Mouse (Mus musculus) lung, postnatal 36 days (tissue): ENCODE results near the gene Hmx3.

Experiments
- DNase-seq: peaks from one replicate; pipeline ENCODE4 v3.0.0; 2022; ENCODE audit warnings: mixed read lengths

The Hmx3 gene

GRCm38 (mm10) chr7:131542115-131542871 lies at the start of gene Hmx3:
TSS of gene Hmx3 (plus strand) at chr7:131542867.
- DNase-seq, result no peak

GRCm38 (mm10) chr7:131503739-131504138 lies 38.9 kb upstream of the Hmx3 start:
- DNase-seq, result no peak

- peak; percentile 92 for DNase-seq
These were observed 2.7 kb upstream of the Hmx3 start for GRCm38 (mm10) chr7:131539979-131540378.

- no peak for DNase-seq
These were observed 1.2 kb upstream of the Hmx3 start for GRCm38 (mm10) chr7:131541184-131542114.

GRCm38 (mm10) chr7:131542872-131543622 lies 380 bp downstream of the Hmx3 start:
- no peak for DNase-seq

GRCm38 (mm10) chr7:131543623-131544481 lies 1.2 kb downstream of the Hmx3 start:
- no peak for DNase-seq

- no peak for DNase-seq
These were observed 2.2 kb downstream of the Hmx3 start for GRCm38 (mm10) chr7:131544871-131545270.

GRCm38 (mm10) chr7:131545701-131546385 lies 3.2 kb downstream of the Hmx3 start:
- no peak for DNase-seq

GRCm38 (mm10) chr7:131546423-131546822 lies 3.8 kb downstream of the Hmx3 start:
- no peak for DNase-seq

GRCm38 (mm10) chr7:131547481-131547880 lies 4.8 kb downstream of the Hmx3 start:
- DNase-seq, result no peak

- no peak for DNase-seq
These were observed 5.8 kb downstream of the Hmx3 start, which contains the start of gene Hmx2 for GRCm38 (mm10) chr7:131548473-131548872. TSS of gene Hmx2 (plus strand) at chr7:131548773.

GRCm38 (mm10) chr7:131551471-131551870 lies 8.8 kb downstream of the Hmx3 start:
- DNase-seq, result no peak

GRCm38 (mm10) chr7:131551931-131552741 lies 9.5 kb downstream of the Hmx3 start:
- DNase-seq, result no peak

- no peak for DNase-seq
These were observed 10.1 kb downstream of the Hmx3 start for GRCm38 (mm10) chr7:131552781-131553180.

GRCm38 (mm10) chr7:131553771-131554175 lies 11.1 kb downstream of the Hmx3 start:
- DNase-seq, result peak; percentile 57

GRCm38 (mm10) chr7:131554341-131555180 lies 11.9 kb downstream of the Hmx3 start:
- no peak for DNase-seq

- no peak for DNase-seq
These were observed 12.8 kb downstream of the Hmx3 start for GRCm38 (mm10) chr7:131555301-131556081.

- DNase-seq, result no peak
These were observed 13.4 kb downstream of the Hmx3 start for GRCm38 (mm10) chr7:131556116-131556515.
